Mouse (Mus musculus): ENCODE results near the gene Kdelr2. TPM values are rescaled to one million over a fixed set of nuclear protein-coding genes. Genes with fewer than 3 reads are reported as not detected.

Gene Kdelr2
- total RNA-seq, 2 experiments from 2014 or later, result 47.2 to 47.9 TPM

- intact Hi-C loops (cut with DNase I), result no loop called here
- no peak for DNase-seq (ENCODE audit: extremely low spot score in 1 of 2, low spot score in 2 of 2)
These were observed 61.8 kb downstream of the Kdelr2 start for GRCm38 (mm10) chr5:143465156-143466085.

- intact Hi-C loops (cut with DNase I), result no loop called here
- DNase-seq (ENCODE audit: extremely low spot score in 1 of 2, low spot score in 2 of 2), result no peak
These were observed 63.4 kb downstream of the Kdelr2 start for GRCm38 (mm10) chr5:143466891-143467669.

- no peak for DNase-seq (ENCODE audit: extremely low spot score in 1 of 2, low spot score in 2 of 2)
- intact Hi-C loops (cut with DNase I), result no loop called here
These were observed 64.3 kb downstream of the Kdelr2 start for GRCm38 (mm10) chr5:143467931-143468330.

- DNase-seq (ENCODE audit: extremely low spot score in 1 of 2, low spot score in 2 of 2), result no peak
- intact Hi-C loops (cut with DNase I), result no loop called here
These were observed 66.0 kb downstream of the Kdelr2 start for GRCm38 (mm10) chr5:143469628-143470027.

GRCm38 (mm10) chr5:143470421-143471164, 67.0 kb downstream of the Kdelr2 start:
- peak; percentile 55 to 71 for DNase-seq (ENCODE audit: extremely low spot score in 1 of 2, low spot score in 2 of 2)
- intact Hi-C loops (cut with DNase I), result no loop called here

GRCm38 (mm10) chr5:143471165-143471546, 67.5 kb downstream of the Kdelr2 start:
- DNase-seq (ENCODE audit: extremely low spot score in 1 of 2, low spot score in 2 of 2), result no peak
- intact Hi-C loops (cut with DNase I), result no loop called here

Other genes starting within 250 kb of the Kdelr2 start
- 10 to 100 TPM; 16.1 to 19.9 TPM for gene Rbak, start 223.1 kb upstream of the Kdelr2 start, total RNA-seq (2021)
- not detected for gene Spdye4b, start 222.8 kb upstream of the Kdelr2 start, total RNA-seq (2021)
- not detected for gene Spdye4a, start 176.9 kb upstream of the Kdelr2 start, total RNA-seq (2021)
- gene Zfp12, start 168.7 kb upstream of the Kdelr2 start, total RNA-seq (2021), result 10 to 100 TPM; 21.8 to 26.6 TPM
- gene Zfp316, start 133.8 kb upstream of the Kdelr2 start, total RNA-seq (2021), result 10 to 100 TPM; 22.6 to 23.6 TPM
- gene Zfp853, start 110.2 kb upstream of the Kdelr2 start, total RNA-seq (2021), result 10 to 100 TPM; 11.3 to 12.5 TPM
- gene E130309D02Rik, start 88.5 kb upstream of the Kdelr2 start, total RNA-seq (2021), result 10 to 100 TPM; 20.0 to 22.1 TPM
- 10 to 100 TPM; 42.5 to 42.8 TPM for gene Zdhhc4, start 74.6 kb upstream of the Kdelr2 start, total RNA-seq (2021)
- gene Grid2ip, start 46.5 kb upstream of the Kdelr2 start, total RNA-seq (2021), result 1 to 10 TPM; 2.0 TPM
- gene Daglb, start 60.7 kb downstream of the Kdelr2 start, total RNA-seq (2021), result 10 to 100 TPM; 20.2 to 21.8 TPM
- gene Rac1, start 124.2 kb downstream of the Kdelr2 start, total RNA-seq (2021), result 100 to 1,000 TPM; 429 to 434 TPM
- gene Cyth3, start 218.6 kb downstream of the Kdelr2 start, total RNA-seq (2021), result 10 to 100 TPM; 67.7 to 71.2 TPM